Mouse (Mus musculus) large intestine, adult 2 months (tissue): ENCODE measurements around the gene H2al2c. TPM values are rescaled to one million over a fixed set of nuclear protein-coding genes. Genes with fewer than 3 reads are reported as not detected.
"Not testable (repeated sequence)": the region's sequence is repeated elsewhere in the genome, so short reads cannot be mapped to it uniquely, and the experiment has no call there.

Experiments
- DNase-seq: peaks from one replicate; pipeline ENCODE4 v3.0.0-alpha.2; 2012; ENCODE audit warnings: low read depth, low spot score
- WGBS: fragments of 180-500 bp; shearing (Covaris S2); methylation state at CpG from one replicate; pipeline ENCODE4 v1.1.7; 2018; 5-methylcytosine and 5-hydroxymethylcytosine counted together
- polyA plus RNA-seq: library from polyadenylated mRNA; depleted of rRNA; stranded (reverse); fragments of >200 nt; gene quantifications from 2 replicates; pipeline ENCODE4 v1.2.3, GENCODE M21; 2012; rRNA removed

H2al2c gene
- polyA plus RNA-seq = not detected in 2 replicates

- WGBS = no CpG with 5 or more reads among the region's 4 CpGs
These were observed at the start of gene H2al2c for GRCm38 (mm10) chrY:2598799-2599198. TSS of gene H2al2c (plus strand) at chrY:2599099.

More at GRCm38 (mm10) chrY:2598799-2599198, at the start of gene H2al2c:
- DNase-seq = not testable (repeated sequence)

Other genes with a start within 250 kb of the H2al2c start
- not detected in 2 replicates for gene Sry, start 64.6 kb downstream of the H2al2c start, polyA plus RNA-seq
- gene H2al2b, start 121.6 kb downstream of the H2al2c start, polyA plus RNA-seq = not detected in 2 replicates
- gene Gm4064, start 197.1 kb downstream of the H2al2c start, polyA plus RNA-seq = not detected in 2 replicates
- gene Rbmy, start 231.6 kb downstream of the H2al2c start, polyA plus RNA-seq = not detected in 2 replicates
- gene Gm10256, start 231.6 kb downstream of the H2al2c start, polyA plus RNA-seq = not detected in 2 replicates